Mouse (Mus musculus) ES-E14 (cell line): ENCODE results near the gene Ltbp3.
"Not testable (repeated sequence)": the region's sequence is repeated elsewhere in the genome, so short reads cannot be mapped to it uniquely, and the experiment has no call there.

ENCODE experiments used
- HCFC1 ChIP-seq: IDR thresholded peaks from 2 replicates; pipeline ENCODE4 v1.6.1; 2012; ENCODE audit warnings: low read length, inconsistent platforms, borderline replicate concordance; ENCODE audit not compliant: insufficient read depth
- MAFK ChIP-seq: IDR thresholded peaks from 2 replicates; pipeline ENCODE4 v1.6.1; 2014; ENCODE audit warnings: mild to moderate bottlenecking, low read depth, low read length, inconsistent platforms; ENCODE audit not compliant: insufficient read depth
- ZC3H11A ChIP-seq: IDR thresholded peaks from 2 replicates; pipeline ENCODE4 v1.6.1; 2012; ENCODE audit warnings: low read depth, mild to moderate bottlenecking, inconsistent platforms, low read length, borderline replicate concordance

GRCm38 (mm10) chr19:5793917-5794770 is 53.4 kb downstream of the Ltbp3 start:
- not testable (repeated sequence) for TF ChIP-seq HCFC1, ZC3H11A, MAFK
